Mouse (Mus musculus) cerebellum, adult 8-10 months (tissue): Measurements from ENCODE around the gene Stambp.

Experiments
- DNase-seq: peaks from one replicate; pipeline ENCODE4 v3.0.0; 2022

Stambp gene

DNA sequence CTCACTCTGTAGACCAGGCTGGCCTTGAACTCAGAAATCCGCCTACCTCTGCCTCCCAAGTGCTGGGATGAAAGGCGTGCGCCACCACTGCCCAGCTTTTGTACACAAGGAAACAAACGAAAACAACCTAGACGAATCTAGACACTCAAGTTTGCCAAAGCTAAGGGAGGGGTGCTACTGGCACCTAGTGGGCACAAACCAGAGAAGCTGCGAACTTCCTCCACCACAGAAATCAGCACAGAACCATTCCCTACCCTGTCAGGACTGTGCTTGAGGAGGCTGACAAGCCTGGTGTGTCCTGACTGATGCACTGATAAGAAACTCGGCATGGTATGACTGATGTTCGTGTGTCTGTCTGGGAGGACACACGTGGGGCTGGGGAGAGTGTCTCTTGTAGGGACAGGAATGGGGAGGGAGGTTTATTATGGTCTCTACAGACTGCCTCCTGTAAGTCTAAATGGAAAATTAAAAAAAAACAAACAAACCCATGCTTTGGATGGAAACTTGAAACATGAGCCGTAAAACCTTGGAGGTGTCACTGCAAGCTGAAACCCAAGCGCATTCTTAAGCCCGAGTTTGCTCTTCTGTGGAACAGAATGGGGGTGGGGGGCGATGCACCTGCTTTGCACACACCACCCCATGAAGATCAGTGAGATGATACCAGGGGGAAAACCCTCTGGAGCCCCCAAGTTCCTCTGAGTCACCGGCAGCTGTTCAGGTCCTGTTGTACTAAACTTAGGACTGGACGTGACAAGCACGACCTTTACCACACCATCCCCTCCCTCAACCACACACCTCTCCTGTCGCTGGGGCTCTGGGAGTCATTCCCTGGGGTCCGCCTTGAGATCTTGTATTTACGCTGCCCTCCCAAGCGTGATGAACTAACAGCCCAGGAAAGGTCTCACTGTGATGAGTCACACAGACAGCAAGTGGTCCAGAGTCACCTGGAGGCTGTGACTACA is 3.3 kb downstream of the Stambp start:
- no peak for DNase-seq

- no peak for DNase-seq
Measured at GRCm38 (mm10) chr6:83555972-83556371, 16.6 kb downstream of the Stambp start.

DNA sequence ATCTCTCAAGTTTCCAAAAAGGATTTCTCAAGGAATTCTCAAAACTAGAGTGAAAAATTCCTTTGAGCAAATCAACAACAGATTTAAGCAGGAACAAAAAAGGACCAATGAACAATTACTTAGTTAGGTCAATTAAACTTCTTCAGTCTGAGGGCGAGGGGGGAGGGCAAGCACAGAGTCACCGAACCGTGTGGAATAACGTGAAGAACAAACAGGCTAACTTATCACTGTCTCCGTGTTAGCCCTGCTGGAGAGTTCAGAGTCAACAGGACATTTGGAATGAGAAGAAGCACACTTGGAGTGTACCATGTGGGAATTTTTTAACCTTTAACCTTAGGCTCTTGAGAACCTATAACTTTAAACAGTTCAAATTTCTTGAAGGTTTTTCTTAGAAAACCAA is 24.2 kb downstream of the Stambp start:
- DNase-seq, result no peak

DNA sequence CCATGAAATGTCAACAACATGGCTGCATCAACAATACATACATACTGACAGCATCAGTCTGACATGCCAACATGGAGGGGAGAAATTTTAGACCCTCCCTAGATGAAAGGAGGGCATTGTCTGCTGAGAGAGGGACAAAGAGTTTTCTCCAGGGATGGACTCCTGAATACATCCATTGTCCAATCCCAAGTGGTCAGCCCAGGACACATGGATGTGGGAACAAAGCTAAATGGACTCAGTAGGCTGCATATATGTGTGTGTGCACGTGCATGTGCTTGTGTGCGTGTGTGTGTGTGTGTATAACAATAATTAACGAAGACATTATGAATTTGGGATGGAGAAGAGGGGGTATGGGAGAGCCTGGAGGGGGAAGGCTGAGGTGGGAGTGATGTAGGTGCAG is 26.8 kb downstream of the Stambp start:
- no peak for DNase-seq

GRCm38 (mm10) chr6:83541756-83542456 is 30.6 kb downstream of the Stambp start:
- DNase-seq, result peak; percentile 42

- DNase-seq, result no peak
Measured at GRCm38 (mm10) chr6:83540017-83540416, 32.5 kb downstream of the Stambp start.

- DNase-seq, result no peak
Measured at GRCm38 (mm10) chr6:83536795-83537059, 35.8 kb downstream of the Stambp start.

DNA sequence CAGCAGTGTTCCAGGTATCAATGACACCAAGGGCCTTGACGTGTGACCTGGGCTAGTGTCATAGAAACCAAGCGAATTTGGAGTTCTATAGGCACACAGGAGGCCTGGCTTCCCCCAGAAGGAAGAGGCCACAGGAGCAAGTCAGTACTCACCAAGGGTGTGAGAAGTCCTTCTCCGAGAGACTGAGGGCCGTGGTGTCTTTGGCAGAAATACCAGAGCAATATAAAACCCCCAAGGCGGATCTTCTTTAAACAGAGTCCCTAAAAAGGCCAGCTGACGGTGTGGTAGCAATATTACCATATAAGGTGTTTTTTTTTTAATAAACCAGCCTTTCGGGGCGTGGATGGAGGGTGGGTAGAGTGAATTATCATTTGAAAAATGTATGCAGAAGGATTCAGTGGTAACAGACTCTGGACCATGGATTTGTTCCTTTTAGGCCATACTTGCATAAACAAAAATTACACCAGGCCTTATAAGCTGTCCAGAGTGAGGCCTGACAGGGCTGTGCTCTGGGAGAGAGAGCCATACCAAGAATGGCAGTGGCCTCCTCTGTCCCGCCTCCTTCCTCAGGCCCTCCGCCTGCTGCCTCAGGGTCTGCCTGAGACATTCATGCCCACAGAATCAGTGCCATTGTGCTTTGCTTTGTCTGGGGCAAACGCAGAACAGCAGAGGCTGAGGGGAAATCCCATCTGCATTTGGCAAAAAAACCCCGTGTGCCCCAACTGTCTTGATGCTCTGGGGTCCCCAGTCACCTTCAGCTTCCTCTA is 36.3 kb downstream of the Stambp start, which contains the start of gene Actg2:
Actg2 (minus strand) TSS at position 238 of the 767 bp plus-strand sequence.
- DNase-seq, result no peak

DNA sequence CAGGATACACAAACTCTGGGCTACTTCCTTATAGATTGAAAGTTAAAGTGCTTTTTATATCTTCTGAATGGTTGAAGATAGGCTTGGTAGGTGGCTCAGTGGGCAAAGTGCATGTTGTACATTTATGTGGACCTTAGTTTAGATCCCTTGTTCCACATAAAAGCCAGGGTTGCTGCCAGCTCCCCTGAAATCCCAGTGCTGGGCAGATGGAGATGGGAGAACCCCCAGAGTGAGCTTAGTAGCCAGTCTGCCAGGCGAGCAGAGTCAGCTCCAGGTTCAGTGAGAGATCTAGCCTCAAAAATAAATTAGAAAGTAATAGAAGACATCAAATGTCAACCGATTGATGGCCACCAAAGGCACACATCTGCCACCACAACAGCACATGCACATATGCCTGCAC is 39.9 kb downstream of the Stambp start:
- peak; percentile 68 for DNase-seq

GRCm38 (mm10) chr6:83523194-83523593 is 49.3 kb downstream of the Stambp start:
- peak; percentile 43 for DNase-seq

DNA sequence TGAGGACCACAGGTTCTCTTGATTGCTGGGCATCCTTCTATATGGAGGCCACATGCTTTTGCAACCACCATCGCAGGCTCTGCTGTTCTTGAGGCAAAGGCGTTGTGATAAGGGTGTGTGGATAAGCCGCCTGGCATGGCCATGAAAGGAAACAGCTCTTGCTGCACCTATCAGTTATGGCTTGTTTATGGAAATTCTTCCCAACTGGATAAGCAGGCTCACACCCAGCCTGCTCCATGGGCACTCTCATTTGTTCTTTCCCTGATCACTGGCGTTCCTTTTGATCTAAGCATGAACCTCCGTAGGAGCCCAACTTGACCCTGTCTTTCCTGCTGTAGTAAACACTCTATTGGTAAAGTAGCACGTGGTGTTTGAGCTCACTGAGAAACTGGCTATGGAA is 50.7 kb downstream of the Stambp start:
- DNase-seq, result no peak

DNA sequence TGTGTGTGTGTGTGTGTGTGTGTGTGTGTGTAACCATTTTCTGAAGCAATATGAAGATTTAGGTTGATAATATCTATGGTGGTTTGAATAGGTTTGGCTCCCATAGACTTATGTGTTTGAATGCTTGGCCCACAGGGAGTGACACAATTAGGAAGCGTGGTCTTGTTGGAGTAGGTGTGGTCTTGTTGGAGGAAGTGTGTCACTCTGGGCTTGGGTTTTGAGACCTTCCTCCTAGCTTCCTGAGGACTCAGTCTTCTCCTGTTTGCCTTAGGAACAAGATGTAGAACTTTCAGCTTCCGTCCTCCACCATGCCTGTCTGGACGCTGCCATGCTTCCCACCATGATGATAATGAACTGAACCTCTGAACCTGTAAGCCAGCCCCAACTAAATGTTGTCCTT is 53.9 kb downstream of the Stambp start:
- DNase-seq, result no peak

GRCm38 (mm10) chr6:83515172-83515571 is 57.4 kb downstream of the Stambp start:
- no peak for DNase-seq

GRCm38 (mm10) chr6:83512495-83512894 is 60.0 kb downstream of the Stambp start:
- peak; percentile 68 for DNase-seq

DNA sequence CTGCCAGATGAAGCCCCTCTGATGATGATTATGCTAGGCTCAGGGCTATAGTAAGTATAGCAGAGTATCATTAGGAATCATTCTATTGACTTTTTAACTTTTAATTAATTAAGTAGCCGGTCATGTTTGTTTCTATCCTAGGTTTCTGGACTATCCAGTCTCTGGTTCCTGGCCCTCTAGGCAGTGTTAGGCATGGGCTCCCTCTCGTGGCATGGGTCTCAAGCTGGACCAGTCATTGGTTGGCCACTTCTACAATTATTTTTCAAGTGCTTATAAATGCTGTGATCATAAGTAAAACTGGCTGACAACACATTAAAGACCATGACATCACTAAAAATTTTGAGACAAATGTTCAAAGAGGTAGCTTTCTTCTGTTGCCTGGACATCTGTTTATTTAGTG is 62.3 kb downstream of the Stambp start:
- DNase-seq, result peak; percentile 31

- peak; percentile 79 for DNase-seq
Measured at GRCm38 (mm10) chr6:83509442-83509841, 63.1 kb downstream of the Stambp start.

DNA sequence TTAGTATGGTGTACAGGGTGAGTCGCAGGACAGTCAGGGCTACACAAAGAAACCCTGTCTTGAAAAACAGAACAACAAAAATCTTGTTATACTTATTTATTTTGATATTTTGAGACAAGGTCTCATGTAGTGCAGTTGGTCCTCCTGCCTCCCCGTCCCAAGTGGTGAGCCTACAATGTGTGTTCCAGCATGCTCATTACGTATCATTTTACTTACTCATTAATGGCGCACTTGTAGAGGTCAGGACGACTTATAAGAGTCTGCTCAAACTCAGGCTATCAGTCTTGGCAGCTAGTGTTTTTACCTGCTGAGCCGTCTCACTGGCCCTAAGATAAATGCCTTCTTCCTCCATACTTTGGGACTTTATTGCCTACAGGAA is 65.4 kb downstream of the Stambp start:
- DNase-seq, result no peak

DNA sequence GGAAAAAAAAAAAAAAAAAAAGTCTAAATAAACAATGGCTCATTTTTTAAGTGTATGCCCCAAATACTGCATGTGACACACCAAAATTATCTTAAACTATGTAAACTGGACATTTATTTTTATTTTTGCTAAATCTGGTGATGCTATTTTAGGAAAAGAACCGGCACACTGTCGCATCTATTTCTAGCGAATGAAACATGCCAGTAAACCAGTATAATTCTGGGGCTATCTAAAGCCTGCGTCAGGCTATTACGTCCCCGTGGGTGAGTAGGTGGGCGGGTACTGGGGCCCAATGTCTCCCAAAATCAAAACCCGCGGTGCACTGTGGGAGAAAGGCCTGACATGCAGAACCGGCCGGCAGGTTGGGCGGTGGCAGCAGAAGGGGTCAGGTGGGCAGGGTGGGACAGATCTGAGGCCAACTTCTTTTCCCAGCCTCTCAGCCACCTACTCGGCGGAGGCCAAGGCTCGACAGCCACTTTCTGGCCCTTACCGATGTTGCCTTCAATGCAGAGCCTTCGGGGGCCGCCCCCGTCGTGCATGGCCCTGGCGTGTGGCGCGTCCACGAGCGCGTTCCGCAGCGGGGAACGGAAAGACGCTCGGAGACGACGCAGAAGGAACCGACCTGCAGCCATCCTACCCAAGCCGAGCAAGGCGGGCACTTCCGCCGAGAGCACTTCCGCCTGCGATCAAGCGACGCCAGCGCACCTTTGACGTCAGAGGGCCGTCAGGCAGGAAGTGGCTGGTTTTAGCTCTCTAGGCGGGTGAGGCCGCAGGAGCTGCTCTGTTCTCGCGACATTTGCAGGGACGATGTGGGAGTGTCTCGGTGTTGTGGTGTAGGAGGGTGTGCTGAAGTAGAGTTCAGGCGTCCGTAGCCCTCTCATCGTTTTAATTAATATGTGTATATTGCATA is 66.0 kb downstream of the Stambp start, which contains the start of gene Dguok:
Dguok (minus strand) TSS at position 712 of the 910 bp plus-strand sequence.
- DNase-seq, result peak; percentile 95

DNA sequence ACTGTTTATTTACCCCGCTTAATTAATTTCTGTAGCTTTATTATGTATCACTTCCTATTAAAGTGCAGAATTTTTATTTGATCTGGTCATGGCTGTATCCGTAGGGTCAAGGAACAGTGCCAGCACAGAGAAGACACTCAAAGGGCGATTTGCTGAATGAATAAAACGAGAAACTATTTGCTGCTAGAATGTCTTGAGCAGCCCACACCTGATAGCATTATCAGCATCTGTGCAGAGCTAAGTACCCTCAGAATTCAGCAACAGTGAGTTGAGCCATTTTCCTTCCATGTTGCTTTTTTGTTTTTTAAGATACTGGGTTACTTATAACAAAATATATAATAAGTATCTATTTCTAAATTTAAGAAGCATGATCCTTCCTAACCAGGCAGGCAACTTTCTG is 67.0 kb downstream of the Stambp start:
- DNase-seq, result no peak

- DNase-seq, result no peak
Measured at GRCm38 (mm10) chr6:83503361-83503760, 69.2 kb downstream of the Stambp start.

DNA sequence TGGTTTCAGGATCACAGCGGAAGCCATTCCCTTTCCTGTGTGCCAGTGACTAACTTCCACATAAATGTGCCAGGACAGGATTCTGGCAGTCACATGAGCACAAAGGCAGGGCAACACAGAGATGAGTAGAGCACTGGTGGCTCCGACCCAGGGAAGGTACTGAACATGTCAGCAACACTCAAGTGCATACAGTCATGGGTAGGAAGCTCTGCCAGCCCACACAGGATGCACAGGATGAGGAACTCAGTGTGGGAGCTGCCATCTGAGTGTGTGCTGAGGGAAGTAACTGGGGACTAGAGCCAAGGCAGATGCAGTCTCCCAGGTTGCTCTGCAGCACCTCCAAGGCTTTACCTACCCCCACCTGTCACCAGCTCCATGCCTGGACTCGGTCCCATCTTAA is 69.9 kb downstream of the Stambp start:
- peak; percentile 30 for DNase-seq
